Mouse (Mus musculus) cerebellum, adult 8-10 months (tissue): ENCODE measurements around the gene Usp8.

ENCODE experiments used
- DNase-seq: peaks from one replicate; pipeline ENCODE4 v3.0.0; 2022

The Usp8 gene

GRCm38 (mm10) chr2:126706759-126707437, at the start of gene Usp8:
TSS of gene Usp8 (plus strand) at chr2:126707328.
- peak; percentile 95 for DNase-seq

- DNase-seq = no peak
Measured at GRCm38 (mm10) chr2:126663481-126663880, 43.6 kb upstream of the Usp8 start.

GRCm38 (mm10) chr2:126665984-126666383, 41.1 kb upstream of the Usp8 start:
- no peak for DNase-seq

GRCm38 (mm10) chr2:126668621-126669252, 38.4 kb upstream of the Usp8 start:
- DNase-seq = no peak

DNA sequence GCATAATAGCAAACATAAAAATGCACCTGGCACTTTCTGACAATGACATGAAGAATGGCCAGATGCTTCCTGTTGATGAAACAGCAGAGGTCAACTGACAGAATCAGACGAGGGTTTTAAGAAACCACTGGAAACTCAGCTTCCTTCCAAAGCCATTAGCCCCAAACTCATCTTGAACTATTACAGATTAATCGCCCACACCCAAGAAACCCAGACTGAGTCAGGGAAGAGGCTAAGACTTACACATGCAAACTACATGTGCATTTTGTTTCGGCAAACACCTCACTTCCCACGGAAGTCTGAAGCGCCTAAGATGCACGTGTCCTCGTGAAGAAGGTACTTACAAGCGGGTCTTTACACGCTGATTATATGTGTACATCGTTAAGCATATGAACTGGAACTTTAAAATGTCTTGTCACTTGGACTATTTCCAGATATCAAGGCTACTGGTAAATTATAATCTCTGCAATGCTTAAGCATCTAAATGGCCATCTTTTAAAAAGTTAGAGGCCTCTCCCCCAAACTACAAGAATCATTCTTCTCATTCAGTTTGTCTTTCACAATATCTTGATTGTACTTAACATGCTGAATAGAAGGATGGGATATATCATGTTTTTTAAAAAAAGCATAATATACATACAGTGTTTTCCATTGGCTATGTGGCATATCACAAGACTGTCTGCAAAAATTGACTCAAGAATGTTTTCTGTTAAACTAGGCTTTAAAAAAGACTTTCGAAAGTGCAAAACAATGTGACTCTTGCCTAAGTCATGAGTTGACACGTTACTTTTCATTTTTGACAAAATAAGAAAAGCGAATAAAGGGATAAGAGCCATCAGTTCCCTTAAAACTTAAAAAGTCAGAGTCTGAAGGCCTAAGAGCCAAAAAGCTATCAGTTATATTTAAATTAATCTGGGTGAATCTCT, 33.5 kb upstream of the Usp8 start:
- DNase-seq = no peak

- peak; percentile 44 for DNase-seq
Measured at GRCm38 (mm10) chr2:126674441-126675168, 32.5 kb upstream of the Usp8 start.

DNA sequence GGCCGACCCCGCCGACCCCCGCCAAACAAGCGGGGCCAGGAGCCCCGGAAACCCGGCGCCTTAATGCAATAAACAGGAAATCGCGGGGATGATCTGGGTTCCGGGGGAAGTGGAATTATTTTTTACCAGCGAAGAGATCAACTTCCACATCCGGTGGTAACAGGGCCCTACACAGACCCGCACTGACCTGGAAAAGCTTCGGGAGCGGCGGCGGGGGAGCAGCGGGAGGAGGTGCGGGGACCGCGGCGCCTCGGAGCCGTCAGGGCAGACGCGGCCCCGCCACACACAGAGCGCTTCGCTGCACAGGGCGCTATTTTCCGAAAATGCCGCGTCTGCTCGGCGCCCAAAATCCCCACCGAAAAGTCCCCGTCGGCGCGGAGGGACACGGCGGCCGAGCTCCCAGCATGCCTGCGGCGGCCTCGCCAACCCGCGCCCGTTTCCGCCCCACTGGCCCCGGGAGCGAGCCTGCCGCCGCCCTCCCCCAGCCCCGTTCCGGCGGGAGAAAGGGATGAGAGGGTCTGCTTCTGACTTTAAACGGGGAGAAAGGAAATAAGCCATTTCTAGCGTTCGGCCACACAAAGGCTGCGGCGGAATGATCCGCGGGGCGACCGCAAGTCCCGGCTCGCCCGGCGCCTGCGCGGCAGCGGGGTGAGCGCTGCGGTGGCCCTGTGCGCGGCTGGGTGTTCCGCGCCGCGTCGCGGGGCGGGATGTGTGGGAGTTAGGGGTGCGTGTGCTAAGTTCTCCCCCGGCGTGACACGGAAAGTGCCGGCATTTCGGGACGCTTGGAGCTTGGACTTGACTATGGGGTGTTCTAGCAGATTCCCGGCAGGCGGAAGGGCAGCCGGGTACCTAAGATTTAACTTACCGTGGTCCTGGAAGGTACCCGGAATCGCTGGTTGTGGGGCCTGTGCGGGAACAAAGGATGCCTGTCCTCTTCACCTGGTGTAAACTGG, 31.7 kb upstream of the Usp8 start:
- DNase-seq = peak; percentile 89

DNA sequence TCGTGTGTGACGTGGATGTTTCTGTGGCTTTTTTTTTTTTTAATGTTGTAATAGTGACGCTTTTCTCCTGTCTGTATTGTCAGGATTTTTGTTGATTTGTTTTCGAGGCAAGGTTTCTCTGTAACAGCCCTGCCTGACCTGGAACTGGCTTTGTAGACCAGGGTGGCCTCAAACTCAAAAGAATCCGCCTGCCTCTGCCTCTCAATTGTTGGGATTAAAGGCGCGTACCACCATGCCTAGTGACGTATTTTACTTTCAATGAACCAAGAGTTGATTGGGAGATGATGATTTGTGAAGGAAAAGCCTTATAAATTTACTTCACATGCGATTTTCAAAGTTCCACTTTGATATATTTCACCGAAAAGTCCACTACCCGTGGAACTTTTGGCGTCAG, 31.0 kb upstream of the Usp8 start, which contains the start of gene Gabpb1:
Gene Gabpb1, minus strand, starts transcription at position 216 of the 394 bp plus-strand sequence.
- DNase-seq = no peak

DNA sequence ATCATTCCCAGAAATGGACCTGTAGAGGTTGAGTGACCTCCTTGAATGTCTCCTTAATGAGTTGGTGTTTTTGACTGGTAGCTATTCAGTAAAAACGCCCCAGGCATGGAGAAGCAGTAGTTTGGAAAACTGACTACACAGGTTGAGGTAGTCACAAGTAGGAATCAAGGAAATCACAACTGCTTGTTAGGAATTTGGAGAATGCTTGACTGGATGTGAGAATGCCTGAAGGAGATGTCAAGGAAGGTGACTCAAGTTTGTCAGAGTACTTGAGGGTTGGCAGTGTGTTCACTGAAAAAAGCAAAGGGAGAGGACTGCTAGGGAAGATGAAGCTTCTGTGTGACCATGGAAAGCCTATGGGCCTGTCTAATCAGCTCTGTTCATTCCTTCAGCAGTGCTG, 29.8 kb upstream of the Usp8 start:
- no peak for DNase-seq

DNA sequence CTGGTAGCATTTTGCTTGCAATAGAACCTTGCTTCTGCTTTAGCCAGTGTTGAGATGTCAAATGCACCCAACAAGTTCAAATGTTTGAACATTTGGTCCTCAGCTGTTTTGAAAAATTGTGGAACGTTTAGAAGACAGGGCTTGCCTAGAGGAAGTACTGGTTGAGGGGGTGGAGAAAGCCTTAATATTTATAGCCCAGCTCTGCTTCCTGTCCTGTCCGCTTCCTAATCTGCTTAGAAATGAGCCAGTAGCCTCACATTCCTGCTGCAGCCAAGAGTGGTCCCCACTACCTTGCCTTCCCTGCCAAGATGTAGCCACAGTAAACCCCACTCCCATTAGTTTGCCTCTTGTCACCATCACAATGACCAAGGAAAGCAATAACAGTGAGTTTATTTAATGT, 24.8 kb upstream of the Usp8 start:
- no peak for DNase-seq

DNA sequence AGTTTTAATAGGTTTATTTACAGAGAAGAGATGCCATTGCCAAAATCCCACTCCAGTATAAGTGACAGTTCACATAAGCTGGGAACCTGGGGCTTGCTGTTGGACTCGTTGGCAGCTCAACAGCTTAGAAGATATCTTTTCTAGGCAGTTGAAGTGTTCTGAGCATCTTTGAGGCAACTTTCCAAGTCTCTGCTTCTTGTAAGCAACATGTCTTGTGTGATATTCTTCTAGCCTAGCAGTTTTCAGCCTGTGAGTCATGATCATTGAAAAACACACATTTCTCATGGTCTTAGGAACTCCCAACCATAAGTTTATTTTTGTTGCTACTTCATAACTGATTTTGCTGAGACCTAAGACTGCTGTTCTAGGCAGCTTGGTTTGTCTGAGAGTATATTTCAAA, 24.2 kb upstream of the Usp8 start:
- no peak for DNase-seq

- no peak for DNase-seq
Measured at GRCm38 (mm10) chr2:126691290-126691689, 15.8 kb upstream of the Usp8 start.

DNA sequence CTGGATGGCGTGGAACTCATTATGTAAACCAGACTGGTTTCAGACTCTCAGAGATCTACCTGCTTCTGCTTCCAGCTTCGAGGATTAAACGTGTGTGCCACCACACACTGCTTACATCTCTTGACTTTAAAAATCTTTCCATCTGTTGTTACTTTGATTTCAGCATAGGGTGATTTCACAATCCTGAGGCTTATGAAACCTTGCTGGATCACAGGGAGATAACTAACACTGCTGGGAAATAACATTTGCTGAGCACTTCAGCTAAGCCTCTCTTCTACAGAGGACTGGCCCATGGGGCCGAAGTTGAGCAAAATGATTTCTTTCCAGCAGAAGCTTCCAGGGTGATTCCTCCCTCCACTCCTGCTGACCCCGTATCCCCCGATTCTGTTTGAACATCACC, 11.8 kb upstream of the Usp8 start:
- DNase-seq = no peak

DNA sequence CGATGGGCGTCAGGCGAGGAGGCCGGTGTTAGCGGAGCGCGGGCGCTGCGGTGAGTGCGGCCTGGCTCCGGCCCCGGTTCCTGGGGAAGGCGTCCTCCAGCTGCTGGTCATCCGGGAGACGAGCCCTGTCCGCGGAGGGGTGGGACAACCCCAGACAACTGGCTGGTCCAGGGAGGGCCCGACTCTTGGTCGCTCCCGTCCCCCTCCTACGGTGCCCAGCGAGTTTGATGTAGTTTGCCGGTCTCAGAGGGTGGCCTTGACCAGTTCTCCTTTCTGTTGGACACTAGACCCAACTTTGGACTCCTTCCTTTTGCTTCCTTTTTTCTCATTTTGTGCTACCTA, 281 bp downstream of the Usp8 start:
- no peak for DNase-seq

GRCm38 (mm10) chr2:126708361-126708760, 1.2 kb downstream of the Usp8 start:
- no peak for DNase-seq

DNA sequence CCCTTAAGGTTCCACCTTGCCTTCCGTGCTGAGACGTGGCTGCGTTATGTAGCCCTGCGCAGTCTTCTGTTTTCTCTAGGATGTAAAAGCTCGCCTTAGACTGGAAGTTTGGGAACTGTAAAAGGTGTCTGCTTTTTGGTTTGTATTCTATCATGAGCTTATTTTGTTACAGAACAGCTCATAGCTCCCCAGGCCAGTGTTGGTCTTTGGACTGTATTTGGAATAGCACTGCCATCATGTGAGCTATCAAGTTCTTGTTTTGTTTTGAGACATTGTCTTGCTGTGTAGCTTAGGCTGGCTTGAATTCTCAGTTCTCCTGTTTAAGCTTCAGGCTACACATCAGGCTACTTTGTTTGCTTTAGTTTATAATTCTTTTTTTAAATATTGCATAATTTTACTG, 5.4 kb downstream of the Usp8 start:
- DNase-seq = no peak

DNA sequence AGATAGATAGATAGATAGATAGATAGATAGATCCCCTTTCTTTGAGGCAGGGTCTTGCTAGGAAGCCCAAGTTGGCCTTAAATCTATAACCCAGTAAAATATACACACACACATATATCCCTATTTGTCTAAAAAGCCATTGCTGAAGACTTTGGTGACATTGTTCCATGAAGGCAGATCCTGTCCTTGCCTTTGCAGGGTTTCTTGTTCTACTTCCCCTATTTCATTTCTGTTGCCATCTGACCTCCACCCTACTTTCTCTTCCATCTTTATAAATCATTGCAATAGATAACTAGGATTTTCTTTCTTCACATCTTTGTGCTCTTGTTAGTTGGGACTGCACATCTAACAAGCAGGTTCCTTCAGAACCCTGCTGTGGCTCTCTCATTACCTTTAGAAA, 5.8 kb downstream of the Usp8 start:
- no peak for DNase-seq

DNA sequence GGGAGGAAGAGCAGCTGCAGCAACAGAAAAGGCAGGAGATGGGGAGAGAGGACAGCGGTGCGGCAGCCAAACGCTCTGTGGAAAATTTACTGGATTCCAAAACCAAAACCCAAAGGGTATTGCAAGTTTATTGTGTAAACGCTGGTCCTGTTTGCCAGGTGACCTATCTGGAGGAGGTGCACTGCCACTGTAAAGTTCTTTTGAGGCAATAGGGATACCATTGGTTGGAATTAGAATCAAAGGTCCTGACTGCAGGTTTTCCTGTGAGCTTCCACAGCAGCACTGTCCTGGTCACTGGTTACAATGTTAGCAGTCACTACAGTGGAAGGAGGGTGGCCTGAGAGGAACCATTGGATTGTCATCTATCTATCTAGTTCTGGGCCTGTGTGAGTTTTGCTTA, 22.1 kb downstream of the Usp8 start:
- no peak for DNase-seq

- DNase-seq = no peak
Measured at GRCm38 (mm10) chr2:126730502-126730901, 23.4 kb downstream of the Usp8 start.

DNA sequence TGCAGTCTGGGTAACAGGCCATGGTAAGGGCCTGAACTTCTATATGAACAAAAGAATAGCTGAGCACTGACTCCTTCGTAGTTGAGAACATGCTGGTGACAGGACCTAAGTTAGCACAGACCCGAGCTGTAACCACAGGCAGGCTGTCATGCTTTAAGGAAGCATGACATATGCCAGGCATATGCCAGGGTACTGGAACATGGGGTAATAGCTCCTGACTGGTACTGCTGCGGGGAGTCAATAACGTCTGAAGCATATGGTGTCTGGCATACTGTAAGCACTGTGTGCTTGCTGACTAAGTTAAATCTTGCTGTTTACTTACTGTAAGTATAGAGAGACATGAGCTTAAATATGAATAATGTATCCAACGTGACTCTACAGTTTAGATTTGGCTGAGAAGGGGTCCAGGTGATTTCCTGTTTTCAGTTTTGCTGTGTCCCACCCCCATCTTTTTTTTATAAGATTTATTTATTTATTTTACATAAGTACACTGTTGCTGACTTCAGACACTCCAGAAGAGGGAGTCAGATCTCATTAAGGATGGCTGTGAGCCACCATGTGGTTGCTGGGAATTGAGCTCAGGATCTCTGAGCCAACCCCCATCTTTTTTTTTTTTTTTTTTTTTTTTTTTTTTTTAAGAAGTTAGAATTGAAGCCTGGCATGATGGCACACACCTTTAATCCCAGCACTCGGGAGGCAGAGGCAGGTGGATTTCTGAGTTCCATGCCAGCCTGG, 28.4 kb downstream of the Usp8 start:
- DNase-seq = no peak

DNA sequence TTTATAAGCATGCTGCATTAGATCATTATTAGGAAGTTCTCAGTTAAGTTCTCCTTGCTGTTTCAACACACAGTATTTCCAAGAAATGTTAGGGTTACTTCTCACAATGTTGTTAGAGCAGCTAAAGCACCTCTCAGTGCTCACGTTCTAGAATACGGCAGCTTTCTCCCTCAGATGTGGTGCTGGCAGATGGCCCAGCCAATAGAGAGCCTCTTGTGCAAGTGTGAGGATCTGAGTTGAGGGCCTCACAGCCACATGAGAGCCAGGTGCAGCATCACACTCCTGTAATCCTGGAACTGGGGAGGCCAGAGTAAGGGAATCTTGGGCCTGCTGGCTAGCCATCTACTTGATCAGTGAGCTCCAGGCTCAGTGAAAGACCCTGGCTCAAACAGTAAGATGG, 33.2 kb downstream of the Usp8 start:
- no peak for DNase-seq
